Mouse (Mus musculus): ENCODE results near the gene Tmem178. TPM values are rescaled to one million over a fixed set of nuclear protein-coding genes. Genes with fewer than 3 reads are reported as not detected.

Gene Tmem178
- polyA plus RNA-seq, 1 experiment: 4.0 TPM

GRCm38 (mm10) chr17:80977245-80977644 lies 32.8 kb downstream of the Tmem178 start:
- TF ChIP-seq CTCF (IDR thresholded peaks at IDR 0.05; ENCODE audit: extremely low read depth, insufficient read length, insufficient replicate concordance, low read depth, low read length): no peak
- no peak for TF ChIP-seq POLR2A (IDR thresholded peaks at IDR 0.05; ENCODE audit: low read depth, low read length)
- no peaks in the 10 kb centered on the region for H3K36me3 ChIP-seq (ENCODE audit: control insufficient read depth, insufficient read depth, low read length)
- H3K4me3 ChIP-seq (ENCODE audit: low read depth, low read length): no peak overlapping the region
- no peaks in the 10 kb centered on the region for H3K27me3 ChIP-seq (ENCODE audit: control insufficient read depth, insufficient read depth, low read length)
- 39% methylated on average over 5 of the region's 5 CpGs for WGBS
- H3K27ac ChIP-seq (ENCODE audit: insufficient read depth, low read depth, low read length): no peak overlapping the region
- no peaks in the 10 kb centered on the region for H3K4me1 ChIP-seq (ENCODE audit: control insufficient read depth, insufficient read depth, insufficient read length, low read length)

GRCm38 (mm10) chr17:80980096-80980495 lies 35.7 kb downstream of the Tmem178 start:
- H3K36me3 ChIP-seq (ENCODE audit: control insufficient read depth, insufficient read depth, low read length): no peaks in the 10 kb centered on the region
- 85% methylated on average over 10 of the region's 10 CpGs for WGBS
- H3K4me3 ChIP-seq (ENCODE audit: low read depth, low read length): no peak overlapping the region
- H3K27ac ChIP-seq (ENCODE audit: insufficient read depth, low read depth, low read length): no peak overlapping the region
- no peaks in the 10 kb centered on the region for H3K4me1 ChIP-seq (ENCODE audit: control insufficient read depth, insufficient read depth, insufficient read length, low read length)
- no peak for TF ChIP-seq CTCF (IDR thresholded peaks at IDR 0.05; ENCODE audit: extremely low read depth, insufficient read length, insufficient replicate concordance, low read depth, low read length)
- TF ChIP-seq POLR2A (IDR thresholded peaks at IDR 0.05; ENCODE audit: low read depth, low read length): no peak
- no peaks in the 10 kb centered on the region for H3K27me3 ChIP-seq (ENCODE audit: control insufficient read depth, insufficient read depth, low read length)

GRCm38 (mm10) chr17:80981721-80982411 lies 37.4 kb downstream of the Tmem178 start:
- Histone ChIP-seq H3K4me1 (ENCODE audit: control insufficient read depth, insufficient read depth, insufficient read length, low read length) (no peaks in the 10 kb centered on the region), H3K36me3 (ENCODE audit: control insufficient read depth, insufficient read depth, low read length) (no peaks in the 10 kb centered on the region), H3K27ac (ENCODE audit: insufficient read depth, low read depth, low read length) (no peak overlapping the region), H3K27me3 (ENCODE audit: control insufficient read depth, insufficient read depth, low read length) (no peaks in the 10 kb centered on the region), H3K4me3 (ENCODE audit: low read depth, low read length) (no peak overlapping the region)
- WGBS: 58% methylated on average over 12 of the region's 12 CpGs
- no peak for TF ChIP-seq CTCF (IDR thresholded peaks at IDR 0.05; ENCODE audit: extremely low read depth, insufficient read length, insufficient replicate concordance, low read depth, low read length)

GRCm38 (mm10) chr17:80982412-80982787 lies 38.0 kb downstream of the Tmem178 start:
- H3K36me3 ChIP-seq (ENCODE audit: control insufficient read depth, insufficient read depth, low read length): no peaks in the 10 kb centered on the region
- WGBS: 10% methylated on average over 8 of the region's 8 CpGs
- H3K27ac ChIP-seq (ENCODE audit: insufficient read depth, low read depth, low read length): no peak overlapping the region
- H3K4me3 ChIP-seq (ENCODE audit: low read depth, low read length): no peak overlapping the region
- H3K4me1 ChIP-seq (ENCODE audit: control insufficient read depth, insufficient read depth, insufficient read length, low read length): no peaks in the 10 kb centered on the region
- no peaks in the 10 kb centered on the region for H3K27me3 ChIP-seq (ENCODE audit: control insufficient read depth, insufficient read depth, low read length)
- peak; percentile 49; the same call in 1 of the 2 replicates for TF ChIP-seq CTCF (IDR thresholded peaks at IDR 0.05; ENCODE audit: extremely low read depth, insufficient read length, insufficient replicate concordance, low read depth, low read length)
- TF ChIP-seq POLR2A (IDR thresholded peaks at IDR 0.05; ENCODE audit: low read depth, low read length): no peak

- Histone ChIP-seq H3K4me3 (ENCODE audit: low read depth, low read length) (no peak overlapping the region), H3K4me1 (ENCODE audit: control insufficient read depth, insufficient read depth, insufficient read length, low read length) (no peaks in the 10 kb centered on the region), H3K27ac (ENCODE audit: insufficient read depth, low read depth, low read length) (no peak overlapping the region), H3K36me3 (ENCODE audit: control insufficient read depth, insufficient read depth, low read length) (no peaks in the 10 kb centered on the region), H3K27me3 (ENCODE audit: control insufficient read depth, insufficient read depth, low read length) (no peaks in the 10 kb centered on the region)
- WGBS: 82% methylated on average over 10 of the region's 10 CpGs
- TF ChIP-seq CTCF (IDR thresholded peaks at IDR 0.05; ENCODE audit: extremely low read depth, insufficient read length, insufficient replicate concordance, low read depth, low read length) (no peak), POLR2A (IDR thresholded peaks at IDR 0.05; ENCODE audit: low read depth, low read length) (no peak)
Observed at GRCm38 (mm10) chr17:80982976-80983375, 38.5 kb downstream of the Tmem178 start.

- Histone ChIP-seq H3K4me3 (ENCODE audit: low read depth, low read length) (no peak overlapping the region), H3K36me3 (ENCODE audit: control insufficient read depth, insufficient read depth, low read length) (no peaks in the 10 kb centered on the region), H3K4me1 (ENCODE audit: control insufficient read depth, insufficient read depth, insufficient read length, low read length) (no peaks in the 10 kb centered on the region), H3K27ac (ENCODE audit: insufficient read depth, low read depth, low read length) (no peak overlapping the region), H3K27me3 (ENCODE audit: control insufficient read depth, insufficient read depth, low read length) (no peaks in the 10 kb centered on the region)
- 84% methylated on average over 8 of the region's 8 CpGs for WGBS
- no peak for TF ChIP-seq CTCF (IDR thresholded peaks at IDR 0.05; ENCODE audit: extremely low read depth, insufficient read length, insufficient replicate concordance, low read depth, low read length)
- no peak for TF ChIP-seq POLR2A (IDR thresholded peaks at IDR 0.05; ENCODE audit: low read depth, low read length)
Observed at GRCm38 (mm10) chr17:80991535-80992127, 47.2 kb downstream of the Tmem178 start.

- no peak overlapping the region for H3K27ac ChIP-seq (ENCODE audit: insufficient read depth, low read depth, low read length)
- 68% methylated on average over 2 of the region's 2 CpGs for WGBS
- no peaks in the 10 kb centered on the region for H3K36me3 ChIP-seq (ENCODE audit: control insufficient read depth, insufficient read depth, low read length)
- no peaks in the 10 kb centered on the region for H3K4me1 ChIP-seq (ENCODE audit: control insufficient read depth, insufficient read depth, insufficient read length, low read length)
- H3K27me3 ChIP-seq (ENCODE audit: control insufficient read depth, insufficient read depth, low read length): no peaks in the 10 kb centered on the region
- no peak overlapping the region for H3K4me3 ChIP-seq (ENCODE audit: low read depth, low read length)
- no peak for TF ChIP-seq CTCF (IDR thresholded peaks at IDR 0.05; ENCODE audit: extremely low read depth, insufficient read length, insufficient replicate concordance, low read depth, low read length)
- TF ChIP-seq POLR2A (IDR thresholded peaks at IDR 0.05; ENCODE audit: low read depth, low read length): no peak
Observed at GRCm38 (mm10) chr17:80997226-80997625, 52.8 kb downstream of the Tmem178 start.
